Mouse (Mus musculus): Measurements from ENCODE around the gene Pdzd2.

- TF ChIP-seq CTCF (IDR thresholded peaks at IDR 0.05; ENCODE audit: extremely low read depth, insufficient read depth, low read length) (no peak), POLR2A (IDR thresholded peaks at IDR 0.05; ENCODE audit: extremely low read depth, insufficient read depth, low read length) (no peak)
Observed at GRCm38 (mm10) chr15:12547640-12548405, 191.9 kb downstream of the Pdzd2 start.
